Mouse (Mus musculus) spleen, postnatal 36 days (tissue): ENCODE measurements around the gene Setd5.

Experiments used
- DNase-seq, 2 experiments: peaks; one replicate each; pipeline ENCODE4 v3.0.0; 2022; ENCODE audit warnings: low spot score in 2 of 2, mixed read lengths in 1 of 2

Gene Setd5

DNA sequence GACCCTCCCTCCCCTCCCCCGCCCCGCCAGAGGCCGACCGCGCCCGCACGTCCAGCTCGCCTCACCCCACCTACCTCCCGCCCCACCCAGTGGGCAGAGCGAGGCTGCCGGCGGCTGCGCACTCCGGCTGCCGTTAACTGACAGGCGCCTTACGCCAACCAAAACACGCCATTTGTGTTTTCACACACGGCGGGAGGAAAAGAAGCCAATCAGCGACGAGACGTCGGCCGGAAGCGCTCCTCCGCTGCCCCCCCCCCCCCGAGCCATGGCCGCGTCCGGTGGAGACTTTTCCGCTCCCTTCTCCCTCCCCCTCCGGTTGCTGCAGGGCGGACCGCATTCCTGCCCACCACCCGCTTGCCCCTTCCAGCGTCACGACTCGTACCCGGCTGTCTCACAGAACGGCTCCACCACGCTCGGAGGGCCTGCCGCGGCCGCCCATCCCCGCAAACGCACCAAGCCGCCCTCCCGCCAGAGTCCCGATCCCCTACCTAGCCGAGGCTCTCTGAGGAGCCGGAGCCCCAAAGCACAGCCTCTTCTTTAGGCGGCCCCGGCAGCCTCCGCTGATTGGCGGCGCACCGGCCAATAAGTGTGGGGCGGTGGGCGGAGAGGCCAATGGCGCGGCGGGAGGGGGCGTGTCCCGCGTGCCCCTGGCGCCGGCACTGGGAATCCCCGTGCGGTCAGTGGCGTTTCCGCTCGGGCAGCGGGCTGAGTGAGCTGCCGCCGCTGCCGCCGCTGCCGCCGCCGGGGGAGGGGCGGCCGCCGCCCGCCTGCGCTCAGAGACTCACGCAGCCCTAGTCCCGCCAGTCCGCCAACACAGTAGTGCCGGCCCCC lies at the start of gene Setd5:
Gene Setd5, plus strand, starts transcription at position 680 of the 831 bp plus-strand sequence.
- peak; percentile 97 for DNase-seq

DNA sequence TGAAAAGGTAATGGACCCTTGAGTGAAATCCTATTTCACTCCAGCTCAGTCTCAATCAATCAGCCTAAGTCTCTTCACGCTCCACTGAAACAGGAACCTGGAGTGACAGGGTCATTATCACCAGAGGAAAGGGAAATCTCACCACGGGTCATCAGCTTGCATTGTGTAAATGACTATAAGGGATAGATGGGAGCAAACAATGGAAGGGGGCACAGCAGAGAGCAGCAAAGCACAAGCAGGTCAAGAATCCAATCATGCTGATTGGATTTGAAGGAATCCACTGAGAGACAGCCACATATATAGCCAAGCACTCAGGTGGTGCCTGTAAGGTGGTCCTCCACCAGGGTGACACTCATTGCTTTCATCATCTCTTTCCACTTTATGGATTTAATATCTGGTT lies 49.7 kb upstream of the Setd5 start:
- no peak for DNase-seq

DNA sequence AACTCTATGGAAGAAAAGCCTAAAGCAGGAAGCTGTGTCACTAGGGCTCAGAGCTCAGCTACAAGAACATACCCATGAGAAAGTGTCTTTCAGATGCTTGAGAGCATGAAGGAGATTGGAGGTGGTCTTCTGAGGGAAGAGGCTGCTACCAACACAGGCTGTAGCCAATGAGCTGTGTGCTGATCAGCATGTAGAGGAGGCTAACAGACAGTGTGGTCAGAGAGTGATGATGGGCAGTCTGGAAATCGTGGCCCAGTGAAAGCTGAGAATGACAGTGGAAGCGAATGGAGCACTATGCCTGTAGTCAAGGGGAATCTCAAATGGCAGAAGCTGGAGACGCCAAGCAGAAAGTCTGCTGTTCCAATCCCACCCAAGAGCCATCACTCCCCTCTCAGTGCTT lies 48.2 kb upstream of the Setd5 start:
- no peak for DNase-seq

DNA sequence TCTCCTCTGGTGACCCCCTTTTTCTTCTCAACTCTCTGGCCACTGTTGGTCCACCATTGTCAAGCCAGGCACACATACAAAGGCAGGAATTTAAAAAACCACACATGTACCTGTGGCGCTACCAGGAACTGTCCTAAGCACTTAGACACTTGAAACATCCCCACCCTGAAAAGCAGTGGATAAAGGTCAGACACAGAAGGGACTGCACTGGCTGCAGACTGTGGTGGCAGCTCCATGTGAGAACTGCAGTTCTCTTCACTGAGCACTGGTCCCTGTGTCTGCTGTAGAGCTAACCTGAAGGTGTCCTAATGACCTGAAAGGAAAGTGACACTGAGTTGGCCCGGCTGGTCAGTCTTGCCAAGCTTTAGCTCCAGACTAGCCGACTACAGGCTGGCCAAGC lies 46.6 kb upstream of the Setd5 start:
- no peak for DNase-seq

DNA sequence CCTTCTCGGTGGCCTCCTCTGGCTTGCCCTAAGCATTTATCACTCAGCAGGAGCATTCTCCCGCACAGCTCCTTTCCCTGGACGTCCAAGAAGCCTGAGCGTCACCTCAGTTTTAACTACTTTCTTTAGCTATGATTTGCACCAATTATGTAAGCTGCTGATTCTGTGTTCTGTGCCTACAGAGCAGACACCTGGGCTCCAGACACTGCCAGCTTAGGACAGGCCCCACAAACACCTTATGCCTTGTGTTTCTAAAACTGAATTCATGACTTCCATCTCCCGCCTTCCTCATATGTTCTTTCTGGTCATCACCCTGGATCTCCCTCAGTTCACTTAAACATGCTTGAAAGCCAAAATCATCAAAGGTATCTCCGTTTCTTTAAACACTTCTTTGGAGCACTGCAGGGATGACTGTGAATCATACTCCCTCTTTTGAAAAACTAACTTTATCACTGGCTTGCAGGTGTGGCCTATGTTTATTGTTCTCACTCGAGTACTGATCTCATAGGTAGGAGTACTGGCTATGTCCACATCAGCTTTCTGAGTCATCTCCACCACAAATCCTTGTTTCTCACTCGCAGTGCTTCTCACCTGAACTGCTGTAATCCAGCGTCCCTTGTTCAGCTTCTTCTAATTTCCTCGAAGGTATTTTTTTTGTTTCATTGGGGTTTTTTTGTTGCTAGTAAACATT lies 46.0 kb upstream of the Setd5 start:
- no peak for DNase-seq

DNA sequence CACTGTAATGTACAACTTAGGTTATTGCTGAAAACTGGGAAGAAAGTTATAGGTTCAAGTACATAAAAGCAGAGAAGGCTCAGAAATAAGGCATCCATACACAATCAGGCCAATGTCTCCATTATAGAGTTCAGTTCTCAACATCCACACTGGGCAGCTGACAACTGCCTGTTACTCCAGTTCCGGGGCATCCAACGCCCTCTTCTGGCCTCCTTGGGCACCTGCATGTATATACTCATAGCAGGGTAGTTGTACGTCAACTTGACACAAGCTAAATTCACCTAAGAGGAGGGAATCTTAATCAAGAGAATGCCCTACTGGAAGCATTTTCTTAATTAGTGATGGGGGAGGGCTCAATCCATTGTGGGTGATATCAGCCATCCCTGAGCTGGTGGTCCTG lies 45.0 kb upstream of the Setd5 start:
- DNase-seq: no peak

DNA sequence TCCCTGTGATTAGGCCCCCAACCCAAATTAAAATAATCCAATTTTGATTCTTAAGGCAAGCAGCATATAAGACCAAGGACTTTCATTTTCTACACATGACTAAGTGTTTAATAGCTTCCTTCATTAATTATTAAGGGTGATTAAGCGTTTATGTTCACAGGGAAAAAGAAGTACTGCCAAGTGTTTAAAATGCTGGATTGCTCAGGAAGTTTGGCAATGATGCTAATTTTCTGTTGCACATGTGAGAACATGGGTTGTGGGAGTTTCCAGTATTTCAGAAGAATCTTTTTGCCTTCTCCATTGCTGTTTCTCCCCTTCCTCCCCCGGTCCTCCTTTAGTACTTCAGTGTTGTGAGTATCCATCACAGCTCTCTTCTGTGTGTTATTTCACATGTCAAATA lies 44.0 kb upstream of the Setd5 start:
- no peak for DNase-seq

DNA sequence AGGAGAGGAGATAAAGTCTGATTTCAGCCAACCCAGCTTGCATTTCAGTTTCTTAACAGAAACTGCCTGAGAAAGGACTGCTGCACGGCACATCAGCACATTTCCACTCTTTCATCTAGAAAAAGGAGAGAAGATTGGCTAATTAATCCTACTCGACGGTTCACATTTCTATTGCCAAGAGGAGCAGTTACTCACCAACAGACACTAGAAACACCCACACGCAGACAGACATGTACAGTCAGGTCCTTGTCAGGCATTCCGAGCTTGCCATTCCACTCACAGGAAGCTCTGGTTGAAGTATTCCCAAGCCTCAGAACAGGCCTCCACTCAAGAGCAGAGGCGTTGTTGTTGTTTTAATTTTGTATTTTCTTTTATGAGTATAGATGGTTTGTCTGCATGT lies 42.7 kb upstream of the Setd5 start:
- DNase-seq: no peak

DNA sequence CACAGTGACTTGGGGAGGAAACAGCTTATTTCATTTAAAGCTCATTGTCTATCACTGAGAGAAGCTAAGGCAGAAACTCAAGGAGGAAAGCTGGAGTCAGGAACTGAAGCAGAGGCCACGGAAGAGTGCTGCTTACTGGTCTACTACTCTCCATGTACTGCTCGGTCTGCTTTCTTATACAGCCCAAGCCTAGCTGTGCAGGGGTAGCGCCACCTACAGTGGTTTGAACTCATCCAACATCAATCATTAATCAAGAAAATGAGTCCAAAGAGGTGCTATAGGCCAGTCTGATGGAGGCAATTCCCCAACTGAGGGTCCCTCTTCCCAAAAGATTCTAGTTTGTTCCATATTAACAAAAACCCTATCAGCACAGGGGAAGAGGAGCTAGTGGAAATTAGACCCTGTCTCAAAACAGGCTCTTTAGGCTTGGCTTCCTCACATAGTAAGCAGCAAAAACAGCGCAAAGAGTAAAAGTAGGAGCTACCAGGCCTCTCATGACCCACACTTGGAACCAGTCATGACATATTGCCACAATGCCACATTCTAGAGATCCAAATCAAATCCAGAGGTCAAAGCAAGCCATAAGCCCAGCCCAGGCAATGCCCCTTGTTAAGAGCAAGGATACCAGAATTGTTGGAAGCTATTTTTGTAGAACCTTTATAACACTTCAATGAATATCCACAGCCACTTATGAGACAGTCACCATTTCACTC lies 40.5 kb upstream of the Setd5 start:
- no peak for DNase-seq

DNA sequence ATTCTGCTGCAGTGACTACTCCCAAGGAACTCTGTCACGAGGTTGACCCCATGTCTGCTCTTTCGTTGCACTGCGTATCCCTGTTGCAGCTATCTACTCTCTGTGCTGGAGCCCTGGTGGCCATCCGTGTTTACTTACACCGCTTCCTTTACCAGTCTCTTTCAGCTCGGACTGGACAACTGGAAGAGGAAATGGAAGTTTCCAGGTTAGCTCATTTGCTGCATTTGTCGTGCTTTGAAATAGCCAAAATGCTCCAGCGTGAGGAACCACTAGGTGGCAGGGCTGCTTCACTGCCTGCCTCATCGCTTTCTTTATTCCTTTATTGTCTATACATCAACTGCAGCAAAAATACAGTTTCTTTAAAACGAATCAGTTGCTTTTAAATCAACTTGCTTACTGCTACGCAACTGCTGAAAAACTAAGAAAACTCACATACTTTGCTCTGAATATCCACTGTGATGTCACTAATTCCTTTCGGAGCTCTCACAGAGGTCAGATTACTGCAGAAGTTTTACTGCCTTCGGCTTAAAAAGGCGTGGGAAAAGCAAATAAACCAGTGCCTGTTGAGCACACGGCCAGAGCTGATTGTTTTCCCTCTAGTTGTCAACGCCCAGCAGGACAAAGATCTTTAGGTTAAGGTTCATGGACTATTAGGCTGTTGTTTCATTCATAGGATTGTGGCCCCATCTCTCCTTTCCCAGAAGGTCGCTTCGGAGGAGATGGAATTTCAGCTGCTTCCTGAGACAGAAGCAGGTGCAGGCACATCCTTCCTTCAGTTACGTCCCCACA lies 39.0 kb upstream of the Setd5 start:
- peak; percentile 48 to 51 for DNase-seq

DNA sequence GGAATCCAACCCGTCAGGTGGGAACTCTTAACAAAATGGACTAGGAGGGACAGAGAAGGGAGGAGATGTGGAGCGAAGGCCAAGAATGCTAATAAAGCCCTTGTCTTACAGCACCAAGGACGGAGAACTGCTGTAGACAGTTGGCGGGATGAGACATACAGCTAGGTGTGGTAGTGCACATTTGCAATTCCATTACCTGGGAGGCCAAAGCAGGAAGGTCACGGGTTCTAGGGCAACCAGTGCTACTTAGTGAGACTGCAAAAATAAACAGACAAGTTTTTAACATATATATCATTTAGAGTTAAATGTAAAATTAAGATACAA lies 38.5 kb upstream of the Setd5 start:
- DNase-seq: no peak

DNA sequence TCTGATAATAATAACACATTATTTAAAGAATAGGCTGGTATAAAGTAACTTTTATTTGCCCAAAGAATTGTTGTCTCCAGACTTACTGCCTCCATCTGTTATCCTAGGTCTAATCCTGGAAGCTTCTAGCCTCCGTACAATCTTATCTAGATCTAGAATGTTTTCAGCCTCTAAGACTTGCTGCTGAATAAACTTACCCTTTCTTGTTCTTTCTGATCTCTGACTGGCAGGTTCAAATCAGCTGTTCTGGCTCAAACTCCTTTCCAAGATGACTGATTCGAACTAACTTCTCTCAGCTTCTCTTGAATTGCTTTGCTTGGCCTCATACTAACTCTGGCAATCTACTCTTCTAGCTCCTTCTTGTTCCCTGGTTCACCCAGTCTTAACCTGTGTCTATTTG lies 36.8 kb upstream of the Setd5 start:
- DNase-seq: no peak

DNA sequence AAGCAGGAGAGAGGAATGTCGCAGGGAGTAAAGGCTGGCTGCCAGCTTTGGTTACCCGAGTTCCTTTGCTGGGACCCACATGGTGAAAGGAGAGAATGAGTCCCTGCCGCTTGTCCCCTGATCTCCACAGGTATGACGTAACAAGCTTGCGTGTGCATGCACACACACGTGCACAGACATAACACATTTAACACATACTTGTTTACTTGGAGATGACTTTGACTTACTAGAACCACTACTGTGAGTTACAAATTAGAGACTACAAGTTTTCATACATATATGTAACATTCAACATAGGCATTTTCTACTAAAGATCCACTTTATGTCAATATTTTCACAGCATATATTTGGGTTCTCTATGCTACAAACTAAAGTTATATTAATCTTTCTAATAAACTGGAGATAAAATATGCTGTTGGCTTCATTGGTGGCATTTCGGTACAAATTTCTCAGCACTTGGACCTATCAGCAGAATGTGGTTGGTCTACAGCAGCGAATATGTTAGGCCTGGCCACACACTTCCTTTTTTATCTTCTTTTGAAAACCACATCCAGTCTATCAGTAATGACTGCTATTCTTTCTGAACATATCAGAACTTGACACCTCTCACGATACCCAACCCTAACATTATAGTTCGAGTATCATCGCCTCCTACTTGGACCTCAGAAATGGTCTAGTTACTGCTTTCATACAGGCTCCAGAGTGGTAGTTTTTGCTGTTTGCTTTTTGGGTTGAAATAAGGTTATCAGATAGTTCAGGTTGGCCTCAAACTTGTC lies 35.8 kb upstream of the Setd5 start:
- no peak for DNase-seq

DNA sequence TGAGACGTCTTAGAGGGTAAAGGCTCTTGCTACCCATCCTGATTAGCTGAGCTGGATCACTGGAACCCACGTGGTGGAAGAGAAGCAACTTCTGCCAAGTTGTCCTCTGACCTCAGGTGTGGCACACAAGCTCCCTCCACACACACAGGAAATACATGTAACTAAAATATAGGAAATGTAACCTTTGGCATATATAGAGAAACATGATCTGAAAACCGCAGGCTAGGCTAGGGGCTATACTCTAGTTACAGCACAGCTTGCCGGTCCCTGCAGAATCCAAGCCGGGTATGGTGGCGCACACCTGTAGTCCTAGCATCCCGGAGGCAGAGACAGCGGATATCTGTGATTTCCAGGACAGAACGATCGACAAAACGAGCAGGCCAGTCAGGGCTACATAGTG lies 31.6 kb upstream of the Setd5 start:
- peak; percentile 5 to 10 for DNase-seq

DNA sequence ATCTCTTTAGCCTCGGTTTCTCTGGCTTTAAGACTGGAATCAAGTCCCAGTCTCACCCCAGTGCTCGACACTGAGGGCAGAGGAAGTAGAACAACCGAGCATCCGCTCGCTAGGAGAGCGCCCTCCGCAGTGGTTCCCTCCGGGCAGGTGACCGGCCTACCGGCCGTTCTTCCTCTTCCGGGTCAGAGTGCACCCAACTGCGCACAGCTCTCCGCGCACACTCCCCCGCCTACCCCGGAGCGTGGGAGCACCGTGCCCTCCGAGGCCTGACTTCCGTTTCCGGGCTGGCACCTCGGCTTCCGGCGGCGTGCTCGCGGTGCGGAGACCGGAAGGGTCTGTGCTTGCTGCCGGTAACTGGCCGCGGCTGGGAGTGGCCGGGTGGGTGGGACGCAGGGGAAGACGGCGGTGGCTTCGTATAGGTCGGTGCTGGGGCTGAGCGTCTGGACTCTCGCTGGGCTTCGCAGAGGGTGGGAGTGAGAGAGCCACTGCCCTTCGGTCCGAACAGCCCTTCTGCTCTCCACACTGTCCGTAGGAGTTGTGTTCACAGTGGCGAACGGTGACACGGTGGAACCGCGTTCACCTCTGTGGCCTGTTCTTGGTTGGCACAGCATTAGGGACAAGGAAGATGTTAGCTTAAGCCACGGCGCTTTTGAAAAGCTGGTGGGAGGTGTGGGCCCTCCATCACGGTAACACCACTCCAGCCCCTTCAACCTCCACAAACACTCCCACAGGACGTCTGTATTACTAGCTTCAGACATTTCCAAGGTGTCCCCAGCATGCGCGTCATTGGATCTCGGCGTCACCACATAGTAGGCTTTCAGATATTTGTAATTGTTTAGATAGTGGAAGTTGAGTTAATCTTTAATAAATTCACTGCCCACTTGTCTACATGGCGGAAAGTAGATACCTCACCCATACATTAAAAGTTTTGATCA lies 30.9 kb upstream of the Setd5 start, which contains the start of gene Thumpd3:
Gene Thumpd3, plus strand, starts transcription at position 185 of the 935 bp plus-strand sequence.
- DNase-seq: peak; percentile 96

DNA sequence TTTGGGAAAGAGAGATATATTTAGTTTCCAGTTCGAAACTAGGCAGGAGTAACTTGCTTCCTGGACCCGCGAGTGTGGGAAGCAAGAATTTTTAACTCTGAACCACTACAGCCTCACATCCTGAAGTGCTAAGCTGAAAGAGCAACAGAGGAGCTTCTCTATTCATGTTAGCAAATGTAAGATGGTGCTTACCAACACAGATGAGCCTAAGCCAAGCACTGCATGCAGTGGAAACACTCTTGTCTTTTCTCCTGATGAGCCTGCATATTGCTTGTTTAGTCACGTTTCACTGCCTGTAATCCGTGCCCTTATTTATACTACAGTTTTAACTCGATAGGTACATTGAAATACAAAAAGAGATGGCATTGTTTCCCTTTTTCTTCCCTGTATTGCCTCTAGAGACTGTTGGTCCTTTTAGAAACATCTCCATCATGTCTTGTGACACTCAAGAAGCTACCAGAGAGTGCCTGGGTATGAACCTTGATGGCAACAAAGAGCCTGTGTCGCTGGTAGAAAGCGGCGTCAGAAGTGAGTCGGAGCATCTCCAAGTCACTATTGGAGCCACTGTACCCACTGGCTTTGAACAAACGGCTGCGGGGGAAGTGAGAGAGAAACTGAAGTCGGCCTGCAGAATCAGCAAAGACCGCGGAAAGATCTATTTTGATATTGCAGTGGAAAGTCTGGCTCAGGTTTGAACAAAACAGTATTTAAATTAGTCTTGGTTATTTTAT lies 30.0 kb upstream of the Setd5 start:
- peak; percentile 61 to 62 for DNase-seq

DNA sequence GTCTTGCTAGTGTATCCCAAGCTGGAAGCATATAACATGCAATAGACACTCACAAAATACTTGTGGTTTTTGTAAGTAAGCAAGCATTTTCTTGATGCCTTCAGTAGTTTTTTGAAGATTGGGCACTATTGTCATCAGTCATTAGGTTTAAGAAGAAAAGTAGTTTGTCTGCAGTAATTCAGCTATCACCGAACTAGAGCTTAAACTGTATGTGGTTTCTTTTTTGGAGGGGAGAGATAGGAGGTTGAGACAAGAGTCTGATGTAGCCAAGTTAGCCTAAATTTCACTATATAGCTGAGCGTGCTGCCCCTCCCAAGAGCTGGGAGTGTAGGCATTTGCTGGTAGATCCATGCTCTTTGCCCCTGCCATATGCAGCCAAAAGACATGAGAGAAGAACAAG lies 28.8 kb upstream of the Setd5 start:
- no peak for DNase-seq

DNA sequence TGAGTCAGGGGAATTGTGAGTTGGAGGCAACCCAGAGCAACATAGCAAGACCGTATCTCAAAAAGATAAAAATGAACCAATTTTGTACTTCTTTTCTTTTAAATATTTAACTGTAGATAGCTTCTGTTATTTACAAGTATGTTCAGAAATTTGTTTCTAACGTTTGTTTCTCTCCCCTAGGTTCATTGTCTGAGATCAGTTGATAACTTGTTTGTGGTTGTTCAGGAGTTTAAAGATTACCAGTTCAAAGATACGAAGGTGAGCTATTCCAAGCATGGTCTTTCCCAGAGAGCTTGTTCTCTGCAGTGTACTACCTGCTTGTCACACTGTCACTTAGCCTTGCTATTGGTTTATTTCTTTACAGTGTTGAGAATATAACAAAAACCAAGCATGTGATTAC lies 28.0 kb upstream of the Setd5 start:
- no peak for DNase-seq

DNA sequence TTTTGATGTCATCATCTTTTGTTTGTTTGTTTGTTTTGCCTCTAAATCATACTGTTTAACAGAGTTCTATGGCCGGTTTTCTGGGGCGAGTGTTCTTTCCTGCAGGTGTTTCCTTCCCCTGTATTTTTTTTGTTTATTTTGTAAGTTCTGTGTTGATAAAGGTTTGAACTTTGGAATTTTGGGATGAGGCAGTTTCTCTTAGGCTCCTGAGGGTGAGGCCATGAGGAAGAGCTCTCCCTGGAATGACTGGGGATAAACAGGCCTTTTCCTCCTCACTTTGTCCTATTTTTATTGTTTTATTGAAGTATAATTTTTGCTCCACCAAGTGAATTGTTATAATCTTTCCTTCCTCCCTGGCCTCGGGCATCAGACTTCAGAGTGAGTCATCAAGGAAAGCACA lies 24.2 kb upstream of the Setd5 start:
- DNase-seq: no peak
